Mouse (Mus musculus) frontal cortex, adult (tissue): ENCODE results near the gene Sympk.
A peak's percentile ranks its signal among the peaks of the same experiment; 100 is the strongest.

Experiments
- ATAC-seq: cut with Nextera tagmentation; 2 replicates; pipeline ENCODE4 v1.9.2; 2017; ENCODE audit warnings: mild to moderate bottlenecking, moderate library complexity, mixed read lengths; ENCODE audit not compliant: low TSS enrichment

Sympk gene

GRCm38 (mm10) chr7:19024096-19024506, at the start of gene Sympk:
Gene Sympk (plus strand): TSS chr7:19024377.
- ATAC-seq = peak; percentile 91

DNA sequence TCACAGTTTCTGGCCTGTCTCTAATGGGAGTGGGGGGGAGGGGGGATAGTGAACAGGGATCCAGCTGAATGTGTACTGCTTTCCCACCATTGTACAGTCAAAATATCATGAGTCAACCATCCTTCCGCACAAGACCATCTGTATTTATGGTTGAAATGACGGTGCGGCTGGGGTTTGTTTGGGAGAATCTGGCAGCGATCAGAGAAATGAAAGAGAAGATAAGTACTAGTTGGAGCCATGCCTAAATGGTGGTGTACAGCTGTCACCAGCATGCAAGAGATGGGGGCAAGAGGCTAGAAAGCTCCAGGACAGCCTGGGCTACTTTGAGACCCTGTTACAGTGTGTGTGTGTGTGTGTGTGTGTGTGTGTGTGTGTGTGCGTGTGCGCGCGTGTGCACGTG, 45.8 kb upstream of the Sympk start:
- ATAC-seq = no peak

DNA sequence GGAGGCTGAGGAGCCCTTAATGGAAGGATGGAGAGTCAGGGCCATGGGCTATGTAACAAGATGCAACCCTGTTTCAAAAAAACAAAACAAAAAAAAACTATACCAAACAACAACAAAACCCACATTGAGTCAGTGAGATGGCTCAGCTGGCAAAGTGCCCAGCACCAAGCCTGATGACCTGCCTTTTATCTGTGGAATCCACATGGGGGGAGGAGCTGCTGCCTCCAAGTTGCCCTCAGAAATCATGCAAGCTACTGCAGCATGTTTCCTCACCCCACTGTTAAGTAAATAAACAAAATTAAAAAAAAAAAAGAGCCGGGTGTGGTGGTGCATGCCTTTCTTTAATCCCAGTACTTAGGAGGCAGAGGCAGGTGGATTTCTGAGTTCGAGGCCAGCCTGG, 37.7 kb upstream of the Sympk start:
- no peak for ATAC-seq

DNA sequence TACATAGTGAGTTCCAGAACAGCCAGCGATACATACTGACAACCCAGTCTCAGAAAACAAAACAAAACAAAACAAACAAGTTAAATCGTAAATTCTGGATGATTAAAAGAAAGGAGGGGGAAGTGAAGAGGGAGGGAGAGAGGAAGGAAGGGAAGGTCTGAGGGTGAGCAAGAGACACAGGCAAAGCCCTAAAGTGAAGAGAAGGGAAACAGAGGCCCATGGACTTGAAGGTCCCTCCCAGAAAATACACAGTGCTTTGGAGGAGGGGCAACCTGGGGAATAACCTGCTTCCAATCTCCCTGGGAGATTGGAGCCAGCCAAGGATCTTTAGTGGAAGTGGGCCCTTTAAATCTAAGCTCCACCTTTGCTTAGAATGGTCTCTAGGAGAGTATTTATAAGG, 37.1 kb upstream of the Sympk start, which contains the start of gene Nanos2:
Gene Nanos2, plus strand, starts transcription at position 301 of the 400 bp plus-strand sequence.
- ATAC-seq = no peak

GRCm38 (mm10) chr7:18987747-18988146, 36.4 kb upstream of the Sympk start:
- no peak for ATAC-seq

GRCm38 (mm10) chr7:18988780-18989179, 35.4 kb upstream of the Sympk start:
- ATAC-seq = no peak

- no peak for ATAC-seq
These were observed 34.2 kb upstream of the Sympk start for GRCm38 (mm10) chr7:18989995-18990394.

DNA sequence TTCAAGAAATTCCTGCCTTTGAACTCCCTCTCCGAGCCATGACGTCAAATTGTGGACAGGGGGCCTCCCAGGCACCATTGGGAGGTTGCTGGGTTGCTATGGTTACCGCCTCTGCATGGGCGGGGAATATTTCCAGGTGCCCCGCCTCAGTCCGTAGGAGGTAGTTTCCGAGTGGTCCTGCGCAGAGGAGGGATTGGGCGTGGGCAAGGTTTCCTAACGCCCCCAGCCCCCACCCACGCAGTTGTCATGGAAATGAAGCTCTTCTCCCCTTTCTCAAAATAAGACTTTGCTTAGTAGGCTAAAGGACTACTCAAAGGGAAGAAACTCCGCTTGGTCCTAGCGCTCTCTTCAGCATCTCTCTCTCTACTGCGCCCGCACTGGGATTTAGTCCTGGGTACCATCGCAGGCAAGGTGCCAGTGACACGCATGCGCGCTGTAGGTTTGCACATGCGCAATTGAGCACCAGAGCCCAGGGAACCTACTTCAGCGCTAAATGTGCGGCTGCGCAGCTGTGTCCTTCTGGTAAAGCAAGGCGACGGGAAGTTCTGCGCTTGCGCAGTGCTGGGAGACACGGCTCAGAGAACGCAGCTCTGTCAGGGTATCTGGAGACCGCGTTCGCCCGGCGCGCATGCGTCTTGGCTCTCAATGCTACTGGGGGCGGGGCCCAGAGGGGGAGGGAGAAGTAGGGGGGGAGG, 33.4 kb upstream of the Sympk start, which contains the start of gene Mypop:
Gene Mypop, plus strand, starts transcription at position 645 of the 695 bp plus-strand sequence.
- peak; percentile 84 for ATAC-seq

- peak; percentile 5; the same call in 1 of the 2 replicates for ATAC-seq
These were observed 32.4 kb upstream of the Sympk start for GRCm38 (mm10) chr7:18991660-18992293.

DNA sequence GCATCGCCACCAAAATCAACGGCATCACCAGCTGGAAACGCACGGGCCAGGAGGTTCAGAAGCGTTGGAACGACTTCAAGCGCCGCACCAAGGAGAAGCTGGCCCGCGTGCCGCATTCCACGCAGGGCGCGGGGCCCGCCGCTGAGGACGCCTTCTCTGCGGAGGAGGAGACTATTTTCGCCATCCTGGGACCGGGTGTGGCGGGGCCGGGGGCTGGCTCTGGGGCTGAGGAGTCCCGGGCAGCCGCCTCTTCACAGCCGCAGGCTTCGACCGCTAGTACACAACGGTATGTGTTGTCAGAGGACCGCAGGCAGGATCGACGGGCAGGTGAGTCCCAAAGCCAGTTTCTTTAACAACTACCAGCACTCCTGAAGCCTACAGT, 31.9 kb upstream of the Sympk start:
- no peak for ATAC-seq

DNA sequence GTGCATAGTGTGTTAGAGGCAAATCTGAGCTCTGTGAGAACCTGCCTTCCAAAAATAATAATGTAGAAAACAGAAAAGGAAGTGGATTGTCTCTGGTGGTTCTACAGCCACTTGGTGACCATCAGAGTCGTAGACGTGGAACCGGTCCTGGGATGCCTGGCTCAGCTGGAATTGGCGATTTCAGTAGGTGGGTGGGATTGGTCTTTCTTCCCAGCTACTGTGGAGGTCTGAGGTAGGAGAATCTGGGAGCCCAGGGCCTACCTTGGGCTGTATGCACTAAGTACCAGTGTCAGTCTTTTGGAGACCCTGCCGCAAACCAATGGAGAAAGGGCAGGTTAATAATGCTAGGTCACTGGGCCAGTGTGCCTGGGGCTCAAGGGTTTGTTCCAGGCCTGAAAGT, 31.1 kb upstream of the Sympk start:
- no peak for ATAC-seq

DNA sequence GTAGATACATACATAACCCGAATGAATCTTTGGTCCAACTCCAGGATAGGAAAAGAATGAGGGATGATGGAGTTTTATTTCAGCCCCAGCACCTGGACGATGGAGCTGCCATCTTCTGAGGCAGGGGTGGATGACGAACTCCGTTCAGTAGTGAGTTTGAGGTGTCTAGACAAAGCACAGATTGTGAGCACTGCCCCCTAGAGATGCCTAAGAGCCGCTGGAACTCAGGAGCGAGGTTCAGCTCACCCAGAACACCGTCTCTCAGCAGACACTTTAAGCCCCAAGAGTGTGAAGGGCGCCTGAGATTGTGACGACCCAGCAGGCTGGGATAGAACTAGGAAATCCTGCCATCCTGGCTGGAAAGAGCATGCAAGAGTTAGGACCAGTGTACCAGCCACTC, 25.3 kb upstream of the Sympk start:
- ATAC-seq = no peak

- no peak for ATAC-seq
These were observed 23.8 kb upstream of the Sympk start for GRCm38 (mm10) chr7:19000421-19000820.

DNA sequence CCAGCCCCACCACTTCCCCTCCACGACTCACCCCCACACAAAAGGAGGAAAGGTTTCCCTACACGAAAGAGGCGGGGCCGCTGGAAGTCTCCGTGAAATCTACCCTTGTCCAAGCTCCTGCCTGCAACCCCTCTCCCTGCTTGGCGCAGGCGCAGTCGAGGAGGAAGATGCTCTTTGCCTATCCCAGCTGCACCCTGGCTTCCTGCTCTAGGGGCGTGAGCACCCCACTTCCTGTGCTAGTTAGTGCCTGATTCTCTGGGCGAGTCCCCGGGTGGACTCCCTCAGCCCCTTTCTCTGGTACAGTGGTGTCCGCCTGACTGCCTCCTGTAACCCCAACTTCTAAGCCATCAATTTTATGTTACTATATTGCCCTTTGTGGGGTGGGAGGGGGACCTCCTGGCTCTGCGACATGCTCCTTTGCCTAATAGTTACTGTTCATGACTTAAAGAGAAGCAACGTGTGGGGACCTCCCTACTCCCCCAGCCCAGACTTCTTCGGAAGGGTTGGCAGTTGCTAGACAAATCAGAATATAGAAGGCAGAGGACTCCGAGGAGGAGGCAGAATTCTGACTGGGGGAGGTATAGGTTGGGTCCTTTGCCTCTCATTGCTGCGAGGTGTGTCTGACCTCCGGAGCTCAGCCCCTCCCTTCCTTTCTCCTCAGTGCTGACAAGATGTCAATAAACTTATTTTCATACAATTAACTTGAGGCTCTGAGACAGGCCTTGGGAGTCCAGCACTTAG, 22.9 kb upstream of the Sympk start:
- ATAC-seq = no peak

DNA sequence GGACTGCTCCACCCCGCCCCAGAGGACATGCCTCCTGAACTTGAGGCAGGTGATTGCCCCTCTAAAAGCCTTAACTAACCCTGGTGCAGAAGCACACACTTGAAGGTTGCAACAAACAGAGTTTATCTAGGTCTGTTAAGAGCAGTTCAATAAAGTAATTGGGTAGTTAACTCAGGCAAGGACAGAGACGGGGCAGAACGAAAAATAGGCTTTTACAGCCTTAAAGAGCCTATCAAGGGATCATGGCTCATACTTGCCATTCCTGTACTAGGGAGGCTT, 22.4 kb upstream of the Sympk start:
- no peak for ATAC-seq

- ATAC-seq = no peak
These were observed 22.1 kb upstream of the Sympk start for GRCm38 (mm10) chr7:19002115-19002514.

DNA sequence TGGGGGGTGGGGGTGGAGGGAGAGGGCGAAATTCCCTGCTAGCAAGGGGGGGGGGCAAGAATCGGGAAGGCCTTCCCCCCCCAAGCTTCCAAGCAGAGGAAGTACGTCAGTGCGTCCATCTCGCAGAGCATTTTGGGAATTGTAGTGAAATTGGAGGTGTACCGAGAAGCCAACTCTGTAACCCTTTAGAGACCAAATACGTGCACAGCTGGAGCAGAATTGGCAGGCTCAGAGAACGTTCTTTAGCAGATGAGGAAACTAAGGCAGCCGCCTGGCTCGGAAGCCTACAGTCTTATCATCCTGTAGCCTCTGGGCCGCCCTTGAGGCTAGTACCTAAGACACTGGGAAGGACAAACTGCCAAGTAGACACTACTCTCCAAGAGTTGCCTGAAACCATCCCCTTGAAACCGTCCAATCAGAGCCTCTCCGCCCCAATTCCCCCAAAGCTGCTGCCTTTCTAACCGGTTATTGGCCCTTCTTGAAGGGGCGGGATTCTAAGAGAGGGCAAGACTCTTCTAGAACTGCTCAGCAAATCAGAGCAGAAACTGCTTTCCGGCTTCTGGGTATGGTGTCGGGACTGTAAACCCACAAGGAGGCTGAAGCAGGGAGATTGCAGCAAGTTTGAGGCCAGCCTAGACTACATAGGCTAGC, 21.2 kb upstream of the Sympk start:
- ATAC-seq = peak; percentile 60

GRCm38 (mm10) chr7:19003902-19004630, 20.1 kb upstream of the Sympk start, which contains the start of gene Irf2bp1:
Gene Irf2bp1 (plus strand): TSS chr7:19004044.
- peak; percentile 55 for ATAC-seq

GRCm38 (mm10) chr7:19004631-19005079, 19.5 kb upstream of the Sympk start:
- ATAC-seq = no peak

DNA sequence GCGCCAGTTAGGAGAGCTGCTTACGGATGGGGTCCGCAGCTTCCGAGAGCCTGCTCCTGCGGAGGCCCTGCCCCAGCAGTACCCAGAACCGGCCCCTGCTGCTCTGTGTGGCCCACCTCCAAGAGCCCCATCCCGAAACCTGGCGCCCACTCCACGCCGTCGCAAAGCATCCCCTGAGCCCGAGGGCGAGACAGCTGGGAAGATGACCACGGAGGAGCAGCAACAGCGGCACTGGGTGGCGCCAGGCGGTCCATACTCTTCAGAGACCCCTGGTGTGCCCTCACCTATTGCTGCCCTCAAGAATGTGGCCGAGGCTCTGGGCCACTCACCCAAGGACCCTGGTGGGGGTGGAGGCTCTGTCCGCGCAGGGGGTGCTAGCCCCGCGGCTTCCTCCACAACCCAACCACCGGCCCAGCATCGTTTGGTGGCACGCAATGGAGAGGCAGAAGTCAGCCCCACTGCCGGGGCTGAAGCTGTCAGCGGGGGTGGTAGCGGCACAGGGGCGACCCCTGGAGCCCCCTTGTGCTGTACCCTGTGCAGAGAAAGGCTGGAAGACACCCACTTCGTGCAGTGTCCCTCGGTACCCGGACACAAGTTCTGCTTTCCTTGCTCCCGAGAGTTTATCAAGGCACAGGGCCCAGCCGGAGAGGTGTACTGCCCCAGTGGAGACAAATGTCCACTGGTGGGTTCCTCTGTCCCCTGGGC, 18.6 kb upstream of the Sympk start:
- ATAC-seq = no peak

GRCm38 (mm10) chr7:19006476-19006875, 17.7 kb upstream of the Sympk start:
- ATAC-seq = no peak
